Mouse (Mus musculus) forebrain, embryonic 11.5 days (tissue): Measurements from ENCODE around the gene Uba3. TPM values are rescaled to one million over a fixed set of nuclear protein-coding genes. Genes with fewer than 3 reads are reported as not detected.

Source experiments
- ATAC-seq: fragments of 200-750 bp; cut with Nextera tagmentation; replicated peaks from 2 replicates; pipeline ENCODE4 v1.8.0; 2017; ENCODE audit warnings: moderate TSS enrichment; ENCODE audit not compliant: low FRiP score
- DNase-seq: peaks from one replicate; pipeline ENCODE4 v3.0.0-alpha.2; 2017; ENCODE audit warnings: low spot score
- H3K27ac ChIP-seq: fragments of 300-500 bp; sonication (generic); 2 replicates; pipeline ENCODE4 v1.5.1; 2014; ENCODE audit warnings: low read depth, low read length
- H3K27me3 ChIP-seq: fragments of 300-500 bp; sonication (generic); 2 replicates; pipeline ENCODE4 v1.6.1; 2014; ENCODE audit warnings: mild to moderate bottlenecking, low read length, mixed read lengths; ENCODE audit not compliant: control insufficient read depth, insufficient read depth
- H3K36me3 ChIP-seq: fragments of 300-500 bp; sonication (generic); 2 replicates; pipeline ENCODE4 v1.6.1; 2014; ENCODE audit warnings: mild to moderate bottlenecking, low read length, moderate library complexity, mixed read lengths; ENCODE audit not compliant: control insufficient read depth, insufficient read depth
- H3K4me1 ChIP-seq: fragments of 300-500 bp; sonication (generic); replicated peaks from 2 replicates; pipeline ENCODE4 v1.6.1; 2014; ENCODE audit warnings: low read length, mixed read lengths; ENCODE audit not compliant: control insufficient read depth, insufficient read depth
- H3K4me2 ChIP-seq: fragments of 300-500 bp; sonication (generic); 2 replicates; pipeline ENCODE4 v1.6.1; 2014; ENCODE audit warnings: low read depth, mild to moderate bottlenecking, low read length, moderate library complexity, mixed read lengths; ENCODE audit not compliant: severe bottlenecking
- H3K4me3 ChIP-seq: fragments of 300-500 bp; sonication (generic); 2 replicates; pipeline ENCODE4 v1.5.1; 2014; ENCODE audit warnings: low read depth, low read length
- H3K9ac ChIP-seq: fragments of 300-500 bp; sonication (generic); 2 replicates; pipeline ENCODE4 v1.6.1; 2014; ENCODE audit warnings: low read length
- H3K9me3 ChIP-seq: fragments of 300-500 bp; sonication (generic); 2 replicates; pipeline ENCODE4 v1.6.1; 2016; ENCODE audit warnings: low read length, mixed read lengths; ENCODE audit not compliant: control insufficient read depth
- WGBS: fragments of 180-500 bp; shearing (Covaris S2); extraction: QIAGEN DNeasy Blood & Tissue Kit; methylation state at CpG from one replicate; pipeline ENCODE4 v1.1.7; 2014; 5-methylcytosine and 5-hydroxymethylcytosine counted together
- polyA plus RNA-seq: library from polyadenylated mRNA; unstranded; fragments of >200 nt; fragmentation: Nextera tagmentation; extraction: Ambion mirVana; gene quantifications from 2 replicates; pipeline ENCODE4 v1.2.1, GENCODE M21; 2014

The Uba3 gene
- polyA plus RNA-seq, 1 experiment from 2014 or later, result 107 TPM

DNA sequence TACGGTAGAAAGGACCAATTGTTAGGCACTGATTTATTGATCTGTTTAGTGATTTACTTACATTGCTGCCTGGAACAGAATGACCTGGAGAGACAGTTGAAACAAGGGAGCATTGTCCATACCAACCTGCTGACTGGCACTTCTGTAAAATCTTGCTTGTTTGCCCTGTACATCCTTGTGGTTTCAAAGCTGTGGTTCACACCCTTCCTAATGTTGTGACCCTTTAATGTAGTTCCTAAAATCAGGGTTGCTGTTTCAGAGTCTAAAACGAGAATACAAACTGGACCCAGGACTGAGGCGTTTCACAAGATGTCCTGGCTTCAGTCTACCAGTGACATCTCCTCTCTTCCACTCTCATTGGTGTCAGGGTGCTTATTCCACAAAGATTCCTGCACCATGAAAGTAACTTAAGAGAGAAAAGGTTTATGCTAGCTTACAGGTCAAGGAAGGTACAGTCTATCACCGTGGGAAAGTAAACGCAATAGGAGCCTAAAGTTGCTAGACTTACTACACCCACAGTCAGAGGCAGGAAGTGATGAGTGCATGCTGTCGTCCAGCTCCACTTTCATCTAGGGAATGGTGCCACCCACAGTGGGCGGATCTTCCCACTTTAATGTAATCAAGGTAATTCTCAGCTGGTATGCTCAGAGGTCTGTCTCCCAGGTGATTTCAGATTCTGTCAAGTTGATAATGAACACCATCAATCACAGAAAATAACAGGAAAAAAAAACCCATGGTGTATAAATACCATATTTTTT, 29.6 kb upstream of the Uba3 start:
- DNase-seq (no peak), ATAC-seq (no peak)
- H3K9ac ChIP-seq, result no peak overlapping the region
- H3K4me2 ChIP-seq, result no peak overlapping the region
- H3K36me3 ChIP-seq, result no peaks in the 10 kb centered on the region
- no peak overlapping the region for H3K4me3 ChIP-seq
- no peak overlapping the region for H3K27ac ChIP-seq
- no peaks in the 10 kb centered on the region for H3K4me1 ChIP-seq
- H3K27me3 ChIP-seq, result no peaks in the 10 kb centered on the region; the same call in 1 of the 2 replicates
- WGBS, result 89% methylated on average over 7 of the region's 7 CpGs
- H3K9me3 ChIP-seq, result no peaks in the 10 kb centered on the region

DNA sequence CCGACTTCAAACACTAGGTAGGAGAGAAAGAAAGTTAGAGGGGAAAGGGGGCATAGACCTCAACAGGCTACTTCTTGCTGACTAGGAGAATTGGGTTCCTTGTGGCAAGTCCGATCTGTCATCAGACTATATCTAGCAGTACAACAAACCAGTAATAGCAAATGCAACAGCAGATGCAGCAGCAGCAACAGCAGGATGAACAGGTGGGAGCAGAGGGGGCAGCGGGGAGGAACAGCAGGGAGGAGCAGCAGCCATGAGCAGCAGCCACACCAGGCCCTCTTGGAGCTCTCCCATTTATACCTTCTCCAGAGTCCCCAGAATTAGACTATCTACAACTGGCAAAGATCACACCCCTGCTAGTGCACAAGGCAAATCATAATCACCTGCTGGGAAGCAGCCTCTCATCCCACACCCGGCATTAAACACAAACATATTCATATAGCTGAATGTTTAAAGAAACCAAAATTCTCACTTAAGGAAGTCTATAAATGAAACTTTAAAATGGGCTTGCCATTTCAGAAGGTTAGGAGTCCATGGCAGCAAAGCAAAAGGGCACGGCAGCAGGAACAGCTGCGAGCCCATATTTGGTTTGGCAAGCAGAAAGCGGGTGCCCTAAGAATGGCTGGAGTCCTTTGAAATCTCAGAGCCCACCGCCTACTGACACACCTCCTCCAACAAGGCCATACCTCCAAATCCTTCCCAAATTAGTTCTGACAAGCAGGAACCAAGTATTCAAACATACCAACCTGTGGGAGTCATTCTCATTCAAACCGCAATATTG, 21.8 kb upstream of the Uba3 start:
- Histone ChIP-seq H3K4me1 (no peaks in the 10 kb centered on the region), H3K4me2 (no peak overlapping the region), H3K27ac (no peak overlapping the region), H3K9me3 (no peaks in the 10 kb centered on the region), H3K9ac (no peak overlapping the region), H3K4me3 (no peak overlapping the region), H3K27me3 (no peaks in the 10 kb centered on the region), H3K36me3 (no peaks in the 10 kb centered on the region)
- DNase-seq, result no peak
- no peak for ATAC-seq
- 94% methylated on average over 9 of the region's 9 CpGs for WGBS

DNA sequence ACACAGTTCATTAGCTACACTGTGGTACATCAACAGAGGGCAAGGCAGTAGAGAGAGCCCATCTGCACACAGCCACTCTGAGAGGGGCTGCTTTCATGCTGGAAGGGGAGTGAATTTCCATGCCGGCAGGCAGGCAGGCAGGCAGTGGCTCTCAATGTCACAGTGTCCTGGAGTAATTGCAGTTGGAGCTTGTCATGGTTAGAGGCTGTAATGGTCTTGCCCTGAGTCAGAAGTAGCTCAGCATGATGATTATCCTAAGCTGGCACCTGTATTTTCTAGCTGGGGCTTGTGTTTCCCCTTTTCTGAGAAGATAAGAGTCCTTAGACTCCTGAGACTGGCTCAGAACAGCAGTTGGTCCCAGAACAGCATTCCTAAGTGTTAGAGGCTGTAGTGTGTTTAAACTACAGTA, 20.6 kb upstream of the Uba3 start:
- Histone ChIP-seq H3K27me3 (no peaks in the 10 kb centered on the region), H3K4me1 (no peaks in the 10 kb centered on the region; the same call in 1 of the 2 replicates), H3K4me3 (no peak overlapping the region), H3K27ac (no peak overlapping the region), H3K9me3 (no peaks in the 10 kb centered on the region), H3K9ac (no peak overlapping the region), H3K36me3 (no peaks in the 10 kb centered on the region), H3K4me2 (no peak overlapping the region)
- WGBS, result 22% methylated on average over 1 of the region's 1 CpGs
- DNase-seq, result no peak
- no peak for ATAC-seq

DNA sequence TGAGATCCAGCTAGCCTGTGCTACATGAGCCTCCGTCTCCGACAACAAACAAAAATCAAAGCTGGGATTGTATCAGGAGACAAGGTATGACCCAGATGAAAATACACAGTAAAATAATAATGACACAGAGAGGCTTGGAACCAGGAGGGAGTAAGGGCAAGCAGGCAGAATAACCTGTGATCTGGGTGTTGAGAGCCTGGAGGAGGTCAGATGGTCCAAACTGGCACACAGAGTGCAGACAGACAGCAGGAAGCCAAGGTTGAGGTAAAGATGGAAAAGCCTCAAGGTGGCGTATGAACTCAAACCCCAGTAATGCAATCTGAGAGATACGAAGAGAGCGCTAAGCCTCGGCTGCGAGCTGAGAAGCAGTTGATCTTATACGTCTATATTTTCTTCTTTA, 19.1 kb upstream of the Uba3 start:
- no peak overlapping the region for H3K4me3 ChIP-seq
- H3K9ac ChIP-seq, result no peak overlapping the region
- DNase-seq, result no peak
- no peaks in the 10 kb centered on the region for H3K36me3 ChIP-seq
- H3K9me3 ChIP-seq, result no peaks in the 10 kb centered on the region
- H3K4me1 ChIP-seq, result no peaks in the 10 kb centered on the region; the same call in 1 of the 2 replicates
- no peak overlapping the region for H3K4me2 ChIP-seq
- 94% methylated on average over 8 of the region's 8 CpGs for WGBS
- H3K27me3 ChIP-seq, result no peaks in the 10 kb centered on the region
- H3K27ac ChIP-seq, result no peak overlapping the region
- ATAC-seq, result no peak

DNA sequence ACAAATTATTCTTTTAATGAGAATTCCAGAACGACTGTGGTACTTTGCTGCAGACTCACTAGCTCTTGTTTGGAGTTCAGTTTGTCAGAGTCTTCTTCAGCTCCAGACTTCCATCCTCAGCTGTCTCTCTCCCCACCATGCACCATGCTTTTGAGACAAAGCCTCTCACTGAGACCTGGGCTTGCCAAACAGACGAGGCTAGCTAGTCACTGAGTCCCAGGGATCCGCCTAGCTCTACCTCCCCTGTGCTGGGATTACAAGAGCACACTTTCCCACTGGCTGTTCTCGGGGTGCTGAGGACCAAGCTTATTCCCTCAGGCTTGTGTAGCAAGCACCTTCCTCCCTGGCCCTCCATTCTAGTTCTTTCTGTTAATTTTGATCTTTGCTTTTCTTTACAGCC, 18.1 kb upstream of the Uba3 start:
- DNase-seq, result no peak

DNA sequence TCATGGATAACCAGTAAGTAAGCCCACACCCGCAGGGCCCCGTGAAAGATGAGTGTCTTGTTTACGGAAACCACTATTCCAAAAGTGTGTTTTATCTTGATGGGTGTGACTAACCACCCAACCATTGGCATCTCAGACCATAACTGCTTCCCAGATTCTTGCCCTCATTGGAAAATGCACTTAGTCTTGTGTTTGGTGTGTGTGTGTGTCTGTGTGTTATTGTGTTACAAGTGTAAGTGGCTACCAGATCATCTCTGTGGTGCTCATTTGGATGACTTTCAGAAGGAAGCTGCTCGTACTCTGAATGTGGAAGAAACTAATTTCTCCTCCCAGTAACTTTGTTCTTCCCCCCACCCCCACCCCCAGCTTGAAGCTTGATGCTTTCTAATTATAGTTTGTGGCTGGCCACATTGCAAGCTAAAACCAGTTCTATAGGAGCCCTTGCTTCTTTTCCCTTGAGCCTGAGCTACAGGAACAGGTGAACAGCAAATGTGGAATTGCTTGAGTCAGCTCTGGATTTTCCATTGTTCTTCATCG, 17.6 kb upstream of the Uba3 start:
- H3K27me3 ChIP-seq, result no peaks in the 10 kb centered on the region
- no peaks in the 10 kb centered on the region for H3K9me3 ChIP-seq
- DNase-seq, result no peak
- no peak for ATAC-seq
- no peaks in the 10 kb centered on the region for H3K36me3 ChIP-seq
- H3K9ac ChIP-seq, result no peak overlapping the region
- no peak overlapping the region for H3K27ac ChIP-seq
- no peaks in the 10 kb centered on the region; the same call in 1 of the 2 replicates for H3K4me1 ChIP-seq
- no peak overlapping the region for H3K4me3 ChIP-seq
- WGBS, result 76% methylated on average over 5 of the region's 5 CpGs
- H3K4me2 ChIP-seq, result no peak overlapping the region

More for the DNA sequence above, 18.1 kb upstream of the Uba3 start:
- no peak overlapping the region for H3K27ac ChIP-seq
- no peak for ATAC-seq
- H3K4me1 ChIP-seq, result no peaks in the 10 kb centered on the region; the same call in 1 of the 2 replicates
- H3K4me3 ChIP-seq, result no peak overlapping the region
- H3K36me3 ChIP-seq, result no peaks in the 10 kb centered on the region
- H3K4me2 ChIP-seq, result no peak overlapping the region
- no peaks in the 10 kb centered on the region for H3K9me3 ChIP-seq
- H3K27me3 ChIP-seq, result no peaks in the 10 kb centered on the region
- 77% methylated on average over 4 of the region's 4 CpGs for WGBS
- no peak overlapping the region for H3K9ac ChIP-seq

DNA sequence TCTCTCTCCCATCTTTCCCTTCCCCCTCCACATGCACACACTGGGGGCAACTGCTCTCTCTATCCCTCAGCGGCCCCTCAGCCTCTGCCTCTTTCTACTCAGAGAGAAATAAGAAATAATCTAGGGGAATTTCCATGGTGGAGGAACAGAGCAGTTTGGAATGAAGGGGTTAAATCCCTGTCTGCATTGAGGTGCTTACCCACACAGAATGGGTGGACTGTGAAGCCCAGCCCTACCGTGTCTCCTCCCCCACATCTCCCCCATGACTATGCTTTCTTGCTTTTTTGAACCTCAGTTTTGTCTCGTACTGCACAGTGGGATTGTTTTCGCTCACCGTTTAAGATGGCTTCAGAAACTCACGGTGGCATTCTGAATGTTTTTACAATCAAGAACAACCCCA, 16.9 kb upstream of the Uba3 start:
- Histone ChIP-seq H3K9ac (no peak overlapping the region), H3K36me3 (no peaks in the 10 kb centered on the region), H3K27ac (no peak overlapping the region), H3K27me3 (no peaks in the 10 kb centered on the region), H3K4me2 (no peak overlapping the region), H3K4me3 (no peak overlapping the region), H3K4me1 (no peaks in the 10 kb centered on the region; the same call in 1 of the 2 replicates), H3K9me3 (no peaks in the 10 kb centered on the region)
- 50% methylated on average over 6 of the region's 6 CpGs for WGBS
- ATAC-seq (no peak), DNase-seq (no peak)

DNA sequence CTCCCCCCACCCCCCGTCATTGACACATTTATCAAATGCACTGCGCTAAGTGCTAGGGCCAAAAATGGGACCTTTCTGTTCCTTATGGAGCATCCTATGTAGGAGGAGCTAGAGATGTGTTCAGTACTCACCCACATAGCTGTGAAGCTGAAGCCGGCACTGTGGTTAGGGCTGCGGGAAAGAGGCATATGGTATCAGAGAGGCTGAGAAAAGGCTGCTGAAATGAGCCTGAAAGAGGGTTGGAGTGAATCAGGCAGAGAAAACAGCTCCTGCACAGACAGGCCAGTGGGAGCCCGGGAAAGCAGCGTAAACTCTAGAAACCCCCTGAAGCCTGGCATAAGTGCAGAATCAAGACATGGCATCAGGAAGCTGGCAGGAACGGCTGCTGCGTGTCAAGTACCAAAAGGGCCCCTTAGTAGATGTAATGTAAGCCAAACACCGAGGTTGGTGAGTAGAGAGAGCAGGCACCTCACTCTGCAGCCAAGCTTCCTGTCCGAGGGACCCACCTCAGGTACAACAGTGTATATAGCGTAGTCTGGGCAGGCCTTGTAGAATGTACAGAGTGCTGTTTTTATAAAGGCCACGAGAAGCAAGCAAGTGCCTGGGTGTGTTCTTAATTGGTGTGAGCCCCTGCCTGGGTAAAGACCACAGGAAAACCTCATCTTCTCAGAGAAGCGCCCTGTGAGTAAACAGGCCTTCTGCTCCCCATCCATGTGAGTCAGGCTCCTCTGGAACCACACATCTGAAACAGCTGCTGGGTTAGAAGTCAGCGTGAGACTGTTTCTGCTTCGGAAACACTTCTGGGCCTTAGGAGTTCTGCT, 16.0 kb upstream of the Uba3 start:
- Histone ChIP-seq H3K36me3 (no peaks in the 10 kb centered on the region), H3K4me2 (no peak overlapping the region), H3K9me3 (no peaks in the 10 kb centered on the region), H3K27ac (no peak overlapping the region), H3K9ac (no peak overlapping the region), H3K4me1 (no peaks in the 10 kb centered on the region; the same call in 1 of the 2 replicates), H3K27me3 (no peaks in the 10 kb centered on the region), H3K4me3 (no peak overlapping the region)
- 73% methylated on average over 15 of the region's 15 CpGs for WGBS
- DNase-seq (no peak), ATAC-seq (no peak)
